Mouse (Mus musculus): Measurements from ENCODE around the gene Mdc1. TPM values are rescaled to one million over a fixed set of nuclear protein-coding genes. Genes with fewer than 3 reads are reported as not detected.

Mdc1 gene
- polyA plus RNA-seq, 1 experiment from 2014 or later: 16.1 TPM

GRCm38 (mm10) chr17:35813653-35814052 is 27.7 kb upstream of the Mdc1 start:
- Histone ChIP-seq H3K9ac (ENCODE audit: low read length) (0 out of 2 replicates have a peak overlapping the region, but pooled peaks have one; percentile 0), H3K4me2 (ENCODE audit: low read length) (no peak overlapping the region; the same call in 1 of the 2 replicates), H3K4me1 (ENCODE audit: control insufficient read depth in 2 of 2, insufficient read depth in 2 of 2, low read length in 2 of 2) (peaks cover 49 to 68% of the 10 kb centered on the region in 2 experiments), H3K36me3 (ENCODE audit: control insufficient read depth, insufficient read depth, low read length) (no peaks in the 10 kb centered on the region), H3K27ac (replicated peaks in 1 of 2; ENCODE audit: control insufficient read depth in 1 of 2, insufficient read depth in 1 of 2, low read depth in 2 of 2, low read length in 2 of 2) (peak overlapping the region; percentile 96 to 99), H3K9me3 (ENCODE audit: control insufficient read depth, low read length) (no peaks in the 10 kb centered on the region), H3K4me3 (ENCODE audit: control insufficient read depth in 1 of 2, insufficient read depth in 1 of 2, low read depth in 1 of 2, low read length in 2 of 2) (no peak overlapping the region), H3K27me3 (ENCODE audit: control insufficient read depth, insufficient read depth, low read length) (no peaks in the 10 kb centered on the region)
- 54% methylated on average over 7 of the region's 7 CpGs for WGBS
- 0 out of 2 replicates have a peak, but pooled peaks have one; percentile 1 for ATAC-seq (ENCODE audit: insufficient number of reproducible peaks, insufficient read depth, low FRiP score, low read depth)

DNA sequence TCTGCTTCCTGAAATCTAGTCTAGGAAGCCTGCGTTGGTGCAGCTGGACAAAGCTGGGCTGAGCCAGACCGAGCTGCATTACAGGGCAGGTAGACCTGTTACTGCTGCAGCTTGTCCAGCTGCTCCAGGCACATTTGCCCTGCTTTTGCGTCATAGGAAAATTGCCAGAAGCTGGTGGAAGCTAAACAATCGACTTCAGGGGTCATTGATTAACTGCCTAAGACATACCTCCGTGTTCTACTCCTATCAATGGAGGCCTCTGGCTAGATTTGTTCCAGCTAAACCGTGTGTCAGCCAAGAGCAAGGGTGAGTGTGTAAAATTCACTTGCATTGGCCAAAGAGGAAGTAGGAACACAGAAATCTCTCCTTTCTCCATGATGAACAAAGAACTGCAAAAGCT is 26.6 kb upstream of the Mdc1 start:
- Histone ChIP-seq H3K9me3 (ENCODE audit: control insufficient read depth, low read length) (no peaks in the 10 kb centered on the region), H3K36me3 (ENCODE audit: control insufficient read depth, insufficient read depth, low read length) (no peaks in the 10 kb centered on the region), H3K27ac (replicated peaks in 1 of 2; ENCODE audit: control insufficient read depth in 1 of 2, insufficient read depth in 1 of 2, low read depth in 2 of 2, low read length in 2 of 2) (peak overlapping the region; percentile 17 to 99), H3K27me3 (ENCODE audit: control insufficient read depth, insufficient read depth, low read length) (no peaks in the 10 kb centered on the region), H3K4me1 (ENCODE audit: control insufficient read depth in 2 of 2, insufficient read depth in 2 of 2, low read length in 2 of 2) (peaks cover 49 to 68% of the 10 kb centered on the region in 2 experiments), H3K9ac (ENCODE audit: low read length) (peak overlapping the region; percentile 4; the same call in 1 of the 2 replicates), H3K4me3 (ENCODE audit: control insufficient read depth in 1 of 2, insufficient read depth in 1 of 2, low read depth in 1 of 2, low read length in 2 of 2) (no peak overlapping the region), H3K4me2 (ENCODE audit: low read length) (no peak overlapping the region)
- ATAC-seq (ENCODE audit: insufficient number of reproducible peaks, insufficient read depth, low FRiP score, low read depth): no peak
- 51% methylated on average over 6 of the region's 6 CpGs for WGBS

GRCm38 (mm10) chr17:35815836-35816235 is 25.5 kb upstream of the Mdc1 start:
- H3K27me3 ChIP-seq (ENCODE audit: control insufficient read depth, insufficient read depth, low read length): no peaks in the 10 kb centered on the region
- no peaks in the 10 kb centered on the region for H3K36me3 ChIP-seq (ENCODE audit: control insufficient read depth, insufficient read depth, low read length)
- peaks cover 51 to 65% of the 10 kb centered on the region in 2 experiments for H3K4me1 ChIP-seq (ENCODE audit: control insufficient read depth in 2 of 2, insufficient read depth in 2 of 2, low read length in 2 of 2)
- no peaks in the 10 kb centered on the region for H3K9me3 ChIP-seq (ENCODE audit: control insufficient read depth, low read length)
- no peak overlapping the region for H3K4me3 ChIP-seq (ENCODE audit: control insufficient read depth in 1 of 2, insufficient read depth in 1 of 2, low read depth in 1 of 2, low read length in 2 of 2)
- ATAC-seq (ENCODE audit: insufficient number of reproducible peaks, insufficient read depth, low FRiP score, low read depth): no peak
- H3K9ac ChIP-seq (ENCODE audit: low read length): peak overlapping the region; percentile 4; the same call in 1 of the 2 replicates
- WGBS: 52% methylated on average over 7 of the region's 7 CpGs
- H3K4me2 ChIP-seq (ENCODE audit: low read length): peak overlapping the region; percentile 30
- H3K27ac ChIP-seq (replicated peaks in 1 of 2; ENCODE audit: control insufficient read depth in 1 of 2, insufficient read depth in 1 of 2, low read depth in 2 of 2, low read length in 2 of 2): peak overlapping the region; percentile 69 to 99

DNA sequence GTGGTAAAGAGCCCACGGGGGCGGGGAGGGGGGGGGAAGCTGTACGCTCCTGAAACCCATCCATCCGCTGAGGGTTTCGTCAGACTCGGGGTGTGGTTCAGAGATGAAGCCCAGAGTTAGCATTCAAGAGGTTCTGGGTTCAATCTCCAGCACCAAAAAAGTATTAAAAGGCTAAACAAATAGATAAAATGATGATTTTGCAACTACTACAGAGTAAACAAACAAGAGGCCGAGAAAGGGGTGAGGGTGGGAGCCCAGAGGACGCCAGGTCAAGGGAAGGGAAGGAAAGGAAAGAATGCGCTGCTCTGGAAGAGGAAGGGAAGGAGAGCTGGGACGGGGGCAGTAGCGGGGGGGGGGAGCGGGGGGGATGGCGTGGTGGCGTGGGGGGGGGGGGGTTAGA is 24.6 kb upstream of the Mdc1 start:
- Histone ChIP-seq H3K9ac (ENCODE audit: low read length) (no peak overlapping the region), H3K4me3 (ENCODE audit: control insufficient read depth in 1 of 2, insufficient read depth in 1 of 2, low read depth in 1 of 2, low read length in 2 of 2) (no peak overlapping the region), H3K27me3 (ENCODE audit: control insufficient read depth, insufficient read depth, low read length) (no peaks in the 10 kb centered on the region), H3K36me3 (ENCODE audit: control insufficient read depth, insufficient read depth, low read length) (no peaks in the 10 kb centered on the region), H3K9me3 (ENCODE audit: control insufficient read depth, low read length) (no peaks in the 10 kb centered on the region), H3K4me2 (ENCODE audit: low read length) (no peak overlapping the region), H3K4me1 (ENCODE audit: control insufficient read depth in 2 of 2, insufficient read depth in 2 of 2, low read length in 2 of 2) (peaks cover 44 to 57% of the 10 kb centered on the region in 2 experiments), H3K27ac (replicated peaks in 1 of 2; ENCODE audit: control insufficient read depth in 1 of 2, insufficient read depth in 1 of 2, low read depth in 2 of 2, low read length in 2 of 2) (peak overlapping the region in 1 of 2 experiments; percentile 99; a peak in 2 of 4 replicates)
- WGBS: 60% methylated on average over 10 of the region's 14 CpGs
- no peak for ATAC-seq (ENCODE audit: insufficient number of reproducible peaks, insufficient read depth, low FRiP score, low read depth)

DNA sequence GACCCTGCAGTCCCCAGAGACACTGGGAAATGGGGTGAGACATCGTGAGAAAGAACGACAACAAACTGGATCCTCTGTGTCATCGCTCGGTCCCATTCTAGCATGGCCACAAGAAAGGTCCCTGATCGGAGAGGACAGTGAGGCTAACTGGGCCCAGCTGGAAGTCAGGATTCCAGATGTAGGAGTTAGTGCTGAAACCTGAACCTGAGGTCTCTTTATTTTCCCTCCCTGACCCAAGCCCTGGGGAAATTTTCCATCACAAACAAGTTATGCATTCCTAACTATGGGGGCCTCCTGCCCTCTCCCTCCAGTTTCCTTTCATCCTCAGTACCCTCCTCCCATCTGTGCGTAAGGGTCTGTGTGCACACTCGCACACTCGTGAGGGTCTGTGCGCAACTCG is 24.1 kb upstream of the Mdc1 start:
- Histone ChIP-seq H3K9ac (ENCODE audit: low read length) (no peak overlapping the region), H3K9me3 (ENCODE audit: control insufficient read depth, low read length) (no peaks in the 10 kb centered on the region), H3K27me3 (ENCODE audit: control insufficient read depth, insufficient read depth, low read length) (no peaks in the 10 kb centered on the region), H3K4me2 (ENCODE audit: low read length) (no peak overlapping the region), H3K36me3 (ENCODE audit: control insufficient read depth, insufficient read depth, low read length) (no peaks in the 10 kb centered on the region), H3K27ac (replicated peaks in 1 of 2; ENCODE audit: control insufficient read depth in 1 of 2, insufficient read depth in 1 of 2, low read depth in 2 of 2, low read length in 2 of 2) (0 out of 4 replicates have a peak overlapping the region, but pooled peaks of 1 of the 2 experiments have one; percentile 28), H3K4me3 (ENCODE audit: control insufficient read depth in 1 of 2, insufficient read depth in 1 of 2, low read depth in 1 of 2, low read length in 2 of 2) (no peak overlapping the region), H3K4me1 (ENCODE audit: control insufficient read depth in 2 of 2, insufficient read depth in 2 of 2, low read length in 2 of 2) (peaks cover 42 to 53% of the 10 kb centered on the region in 2 experiments)
- ATAC-seq (ENCODE audit: insufficient number of reproducible peaks, insufficient read depth, low FRiP score, low read depth): no peak
- WGBS: 67% methylated on average over 10 of the region's 10 CpGs

DNA sequence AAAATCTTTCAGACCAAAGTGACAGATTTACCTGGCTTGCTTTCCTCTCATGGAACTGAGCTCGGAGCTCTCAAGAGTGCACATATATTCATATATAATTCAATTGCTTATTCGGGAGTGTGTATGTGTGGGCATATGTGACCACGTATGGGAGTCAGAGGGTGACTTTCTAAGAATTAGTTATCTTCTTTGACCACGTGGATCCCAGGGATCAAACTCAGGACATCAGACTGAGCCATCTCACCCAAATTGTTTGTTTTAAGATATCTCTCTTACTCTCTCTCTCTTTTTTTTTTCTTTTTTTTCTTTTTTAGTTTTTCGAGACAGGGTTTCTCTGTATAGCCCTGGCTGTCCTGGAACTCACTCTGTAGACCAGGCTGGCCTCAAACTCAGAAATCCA is 21.2 kb upstream of the Mdc1 start:
- Histone ChIP-seq H3K4me1 (ENCODE audit: control insufficient read depth in 2 of 2, insufficient read depth in 2 of 2, low read length in 2 of 2) (peaks cover 18 to 47% of the 10 kb centered on the region in 2 experiments), H3K9me3 (ENCODE audit: control insufficient read depth, low read length) (no peaks in the 10 kb centered on the region), H3K27me3 (ENCODE audit: control insufficient read depth, insufficient read depth, low read length) (no peaks in the 10 kb centered on the region), H3K9ac (ENCODE audit: low read length) (no peak overlapping the region), H3K4me2 (ENCODE audit: low read length) (no peak overlapping the region), H3K4me3 (ENCODE audit: control insufficient read depth in 1 of 2, insufficient read depth in 1 of 2, low read depth in 1 of 2, low read length in 2 of 2) (no peak overlapping the region), H3K27ac (replicated peaks in 1 of 2; ENCODE audit: control insufficient read depth in 1 of 2, insufficient read depth in 1 of 2, low read depth in 2 of 2, low read length in 2 of 2) (no peak overlapping the region), H3K36me3 (ENCODE audit: control insufficient read depth, insufficient read depth, low read length) (peaks cover 8% of the 10 kb centered on the region; the same call in 1 of the 2 replicates)
- no peak for ATAC-seq (ENCODE audit: insufficient number of reproducible peaks, insufficient read depth, low FRiP score, low read depth)
- WGBS: 75% methylated on average over 5 of the region's 5 CpGs

DNA sequence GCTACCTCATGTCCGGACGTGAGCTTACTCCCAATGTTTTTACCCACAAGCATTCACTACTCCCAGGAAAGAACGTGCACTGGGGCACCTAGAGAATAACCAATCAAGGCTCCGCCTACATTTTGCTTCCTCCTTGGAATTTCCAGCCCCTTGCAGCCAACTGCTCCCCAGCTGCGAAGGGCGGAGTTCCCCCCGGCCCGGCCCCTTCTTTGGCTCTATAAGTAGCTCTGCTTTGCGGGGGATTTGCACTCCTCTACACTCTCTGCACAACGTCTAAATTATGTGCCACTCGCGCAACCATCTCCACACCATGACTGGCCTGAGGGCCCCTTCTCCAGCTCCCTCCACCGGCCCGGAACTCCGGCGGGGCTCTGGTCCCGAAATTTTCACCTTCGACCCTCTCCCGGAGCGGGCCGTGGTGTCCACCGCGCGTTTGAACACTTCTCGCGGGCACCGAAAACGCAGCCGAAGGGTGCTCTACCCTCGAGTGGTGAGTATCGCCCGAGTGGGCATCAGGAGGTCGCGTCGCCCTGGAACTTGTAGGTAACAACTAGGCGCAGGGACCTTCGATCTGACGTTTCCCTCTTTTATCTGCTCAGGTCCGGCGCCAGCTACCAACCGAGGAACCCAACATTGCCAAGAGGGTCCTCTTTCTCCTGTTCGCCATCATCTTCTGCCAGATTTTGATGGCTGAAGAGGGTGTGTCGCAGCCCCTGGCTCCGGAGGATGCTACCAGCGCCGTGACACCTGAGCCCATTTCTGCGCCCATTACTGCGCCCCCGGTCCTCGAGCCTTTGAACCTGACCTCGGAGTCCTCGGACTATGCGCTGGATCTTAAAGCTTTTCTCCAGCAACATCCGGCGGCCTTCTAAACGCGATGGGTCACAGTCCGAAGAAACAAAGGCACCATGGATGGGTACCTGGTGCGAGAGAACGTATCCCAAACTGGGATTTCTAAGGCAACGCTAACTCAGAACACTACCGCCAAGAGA is 19.6 kb upstream of the Mdc1 start, which contains the start of gene Ier3:
Ier3 (plus strand) TSS at position 246 of the 992 bp plus-strand sequence.
- Histone ChIP-seq H3K4me1 (ENCODE audit: control insufficient read depth in 2 of 2, insufficient read depth in 2 of 2, low read length in 2 of 2) (peaks cover 7 to 31% of the 10 kb centered on the region in 2 experiments; a peak in 3 of 4 replicates), H3K4me2 (ENCODE audit: low read length) (peak within 1 kb of the TSS; percentile 95), H3K27ac (replicated peaks in 1 of 2; ENCODE audit: control insufficient read depth in 1 of 2, insufficient read depth in 1 of 2, low read depth in 2 of 2, low read length in 2 of 2) (peak within 1 kb of the TSS; percentile 79 to 89), H3K4me3 (ENCODE audit: control insufficient read depth in 1 of 2, insufficient read depth in 1 of 2, low read depth in 1 of 2, low read length in 2 of 2) (peak within 1 kb of the TSS; percentile 70 to 76), H3K9me3 (ENCODE audit: control insufficient read depth, low read length) (no peaks in the 10 kb centered on the region), H3K27me3 (ENCODE audit: control insufficient read depth, insufficient read depth, low read length) (no peaks in the 10 kb centered on the region), H3K36me3 (ENCODE audit: control insufficient read depth, insufficient read depth, low read length) (peaks cover 24% of the 10 kb centered on the region), H3K9ac (ENCODE audit: low read length) (peak within 1 kb of the TSS; percentile 91)
- peak; percentile 69 for ATAC-seq (ENCODE audit: insufficient number of reproducible peaks, insufficient read depth, low FRiP score, low read depth)
- WGBS: under 1% methylated on average over 62 of the region's 62 CpGs
